Mouse (Mus musculus): ENCODE data around the gene Pnpla1.

DNA sequence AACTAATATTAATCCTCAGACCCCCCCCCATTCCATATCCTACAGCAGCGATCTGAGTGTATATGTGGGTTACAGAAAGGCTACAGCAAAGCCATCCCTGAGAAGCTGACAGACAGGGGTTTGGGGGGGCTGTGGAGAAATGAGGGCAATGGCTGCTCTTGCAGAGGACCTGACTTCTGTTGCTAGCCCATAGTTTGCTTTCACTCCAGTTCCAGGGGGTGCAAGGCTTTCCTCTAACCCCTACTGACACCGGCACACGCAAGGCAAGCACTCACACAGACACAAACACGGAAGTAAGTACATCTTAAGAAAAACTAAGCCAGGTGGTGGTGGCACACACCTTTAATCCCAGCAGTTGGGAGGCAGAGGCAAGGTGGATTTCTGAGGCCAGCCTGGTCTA is 71.2 kb downstream of the Pnpla1 start:
- no peak for TF ChIP-seq CTCF (IDR thresholded peaks at IDR 0.05; ENCODE audit: low read depth)
- TF ChIP-seq EP300 (optimal IDR thresholded peaks at IDR 0.05) = no peak

Measured in stomach, postnatal 0 days (tissue).